9 mouse cellular contexts compared by ENCODE assay signal in genomic region chr10:14207616-14208015, GRCm38 (mm10).
DNase-seq lines count a peak whose midpoint lies in the region; ATAC-seq lines count a peak whose summit lies in the region.
"Had no signal": no experiment of that assay in that cellular context is flagged by ENCODE, and none has a peak within 500 bp of the region (broad histone marks: within the 10 kb centered on the region; RNA-seq: fewer than 3 reads in every experiment).

No protein-coding gene starts in this region.

- H3K9ac ChIP-seq in embryonic facial prominence, embryonic 15.5 days = no peak overlapping the region
- H3K9ac ChIP-seq in midbrain, embryonic 15.5 days = no peak overlapping the region
- H3K9ac ChIP-seq: hindbrain, embryonic 15.5 days had no signal

- no peak for ATAC-seq in embryonic facial prominence, embryonic 15.5 days (ENCODE audit: insufficient number of reproducible peaks, low FRiP score, low TSS enrichment, low read depth)
- peak; percentile 89 for ATAC-seq in megakaryocyte, adult 5-6 weeks (ENCODE audit: poor library complexity, severe bottlenecking)
- no peak for ATAC-seq in midbrain, embryonic 15.5 days (replicated peaks)

- H3K4me1 ChIP-seq in embryonic facial prominence, embryonic 15.5 days = peaks cover 23% of the 10 kb centered on the region
- no peaks in the 10 kb centered on the region for H3K4me1 ChIP-seq in midbrain, embryonic 15.5 days
- H3K4me1 ChIP-seq: hindbrain, embryonic 15.5 days had no signal

- DNase-seq in gastrocnemius, postnatal 25 days = peak; percentile 25
- no peak for DNase-seq in gastrocnemius, adult 8-10 months (ENCODE audit: low spot score in 2 of 2)
- DNase-seq in A20 (ENCODE audit: low read depth, low spot score) = peak; percentile 83
- no peak for DNase-seq in urinary bladder, adult 2 months (ENCODE audit: low spot score)
- DNase-seq in cerebellum, adult 18-20 months = no peak

- no peak overlapping the region for H3K4me3 ChIP-seq in embryonic facial prominence, embryonic 15.5 days (replicated peaks)
- no peak overlapping the region for H3K4me3 ChIP-seq in midbrain, embryonic 15.5 days
- H3K4me3 ChIP-seq: hindbrain, embryonic 15.5 days had no signal

- H3K9me3 ChIP-seq in embryonic facial prominence, embryonic 15.5 days (replicated peaks) = no peaks in the 10 kb centered on the region
- no peaks in the 10 kb centered on the region for H3K9me3 ChIP-seq in midbrain, embryonic 15.5 days
- H3K9me3 ChIP-seq: hindbrain, embryonic 15.5 days had no signal

- 0 out of 2 replicates have a peak overlapping the region, but pooled peaks have one; percentile 34 for H3K27ac ChIP-seq in embryonic facial prominence, embryonic 15.5 days (replicated peaks)
- H3K27ac ChIP-seq in midbrain, embryonic 15.5 days = no peak overlapping the region
- H3K27ac ChIP-seq: hindbrain, embryonic 15.5 days had no signal

- H3K27me3 ChIP-seq in embryonic facial prominence, embryonic 15.5 days = no peaks in the 10 kb centered on the region
- H3K27me3 ChIP-seq in midbrain, embryonic 15.5 days (replicated peaks) = no peaks in the 10 kb centered on the region
- H3K27me3 ChIP-seq: hindbrain, embryonic 15.5 days had no signal

- H3K4me2 ChIP-seq in embryonic facial prominence, embryonic 15.5 days (replicated peaks) = no peak overlapping the region
- H3K4me2 ChIP-seq in midbrain, embryonic 15.5 days = no peak overlapping the region
- H3K4me2 ChIP-seq: hindbrain, embryonic 15.5 days had no signal

- H3K36me3 ChIP-seq in embryonic facial prominence, embryonic 15.5 days = no peaks in the 10 kb centered on the region
- H3K36me3 ChIP-seq in midbrain, embryonic 15.5 days (replicated peaks) = no peaks in the 10 kb centered on the region
- H3K36me3 ChIP-seq: hindbrain, embryonic 15.5 days had no signal

- 35% methylated on average over 5 of the region's 5 CpGs for WGBS in embryonic facial prominence, embryonic 15.5 days
- WGBS in midbrain, embryonic 15.5 days = 65% methylated on average over 5 of the region's 5 CpGs

Comparison
In these comparisons a context has a peak if more than half of its experiments do, and no peak if none do; other contexts are left out.
1. DNase-seq: peak in gastrocnemius, postnatal 25 days (single experiment) and A20 (single experiment); none in gastrocnemius, adult 8-10 months (0 of 2), urinary bladder, adult 2 months (single experiment) and cerebellum, adult 18-20 months (0 of 2).